Mouse (Mus musculus): ENCODE results near the gene Ephb2.

DNA sequence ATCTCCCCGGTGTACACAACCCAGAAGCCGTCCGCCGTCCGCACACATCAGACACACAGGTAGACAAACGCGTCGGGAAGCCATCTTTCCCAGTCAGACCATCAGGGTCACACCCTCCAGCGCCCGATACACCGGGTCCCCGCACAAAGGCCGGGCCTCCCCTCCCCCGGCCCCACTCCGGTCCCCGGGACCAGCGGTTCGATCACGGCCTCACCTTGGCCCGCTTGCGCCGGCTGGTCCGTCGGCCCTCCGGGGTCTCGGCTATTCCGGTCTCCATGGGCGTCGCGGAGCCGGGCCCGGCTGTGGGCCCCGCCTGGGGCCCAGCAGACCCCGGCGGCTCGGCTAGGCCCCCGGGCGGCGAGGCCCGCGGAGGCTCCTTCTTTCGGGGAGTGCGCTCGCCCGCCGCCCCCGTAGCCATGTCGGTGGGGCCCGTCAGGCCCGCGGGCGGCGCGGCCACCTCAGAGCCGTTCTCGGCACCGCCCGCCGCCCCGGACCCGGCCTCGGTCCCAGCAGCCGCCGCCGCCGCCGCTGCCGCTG is 233.7 kb downstream of the Ephb2 start:
- no peak for TF ChIP-seq GATA1 (IDR thresholded peaks at IDR 0.05; ENCODE audit: low read length)
- TF ChIP-seq TAL1 (IDR thresholded peaks at IDR 0.05; ENCODE audit: low read length) = no peak
